Mouse (Mus musculus): Measurements from ENCODE around the gene Foxd1.

Gene Foxd1

DNA sequence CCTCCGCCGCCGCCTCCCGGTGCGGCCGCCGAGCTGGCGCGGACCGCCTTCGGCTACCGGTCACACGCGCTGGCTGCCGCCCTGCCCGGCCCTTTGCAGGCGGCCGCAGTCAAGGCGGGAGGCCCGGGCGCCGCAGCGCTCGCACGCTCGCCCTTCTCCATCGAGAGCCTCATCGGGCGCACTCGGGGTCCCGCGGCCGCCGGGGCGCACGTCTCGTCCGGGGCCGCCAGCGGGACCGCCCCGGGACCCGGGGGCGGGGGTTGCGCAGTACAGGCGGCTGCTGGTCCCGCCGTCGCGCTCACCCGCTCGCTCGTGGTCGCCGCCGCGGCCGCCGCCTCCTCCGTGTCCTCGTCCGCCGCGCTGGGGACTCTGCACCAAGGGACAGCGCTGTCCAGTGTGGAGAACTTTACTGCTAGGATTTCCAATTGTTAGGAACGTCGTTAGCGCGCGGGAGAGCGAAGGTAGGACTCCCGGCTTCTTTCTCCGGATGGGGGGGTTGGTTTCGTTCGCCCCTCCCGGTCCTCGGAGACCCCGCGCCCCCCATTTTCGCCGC lies 1.6 kb downstream of the Foxd1 start:
- DNase-seq (ENCODE audit: low read depth, low spot score), result no peak

- no peak for DNase-seq (ENCODE audit: low read depth, low spot score)
Measured at GRCm38 (mm10) chr13:98356176-98356972, 2.3 kb downstream of the Foxd1 start.

- DNase-seq (ENCODE audit: low read depth, low spot score), result no peak
Measured at GRCm38 (mm10) chr13:98356973-98357425, 3.0 kb downstream of the Foxd1 start.

- no peak for DNase-seq (ENCODE audit: low read depth, low spot score)
Measured at GRCm38 (mm10) chr13:98357433-98358423, 3.7 kb downstream of the Foxd1 start.

DNA sequence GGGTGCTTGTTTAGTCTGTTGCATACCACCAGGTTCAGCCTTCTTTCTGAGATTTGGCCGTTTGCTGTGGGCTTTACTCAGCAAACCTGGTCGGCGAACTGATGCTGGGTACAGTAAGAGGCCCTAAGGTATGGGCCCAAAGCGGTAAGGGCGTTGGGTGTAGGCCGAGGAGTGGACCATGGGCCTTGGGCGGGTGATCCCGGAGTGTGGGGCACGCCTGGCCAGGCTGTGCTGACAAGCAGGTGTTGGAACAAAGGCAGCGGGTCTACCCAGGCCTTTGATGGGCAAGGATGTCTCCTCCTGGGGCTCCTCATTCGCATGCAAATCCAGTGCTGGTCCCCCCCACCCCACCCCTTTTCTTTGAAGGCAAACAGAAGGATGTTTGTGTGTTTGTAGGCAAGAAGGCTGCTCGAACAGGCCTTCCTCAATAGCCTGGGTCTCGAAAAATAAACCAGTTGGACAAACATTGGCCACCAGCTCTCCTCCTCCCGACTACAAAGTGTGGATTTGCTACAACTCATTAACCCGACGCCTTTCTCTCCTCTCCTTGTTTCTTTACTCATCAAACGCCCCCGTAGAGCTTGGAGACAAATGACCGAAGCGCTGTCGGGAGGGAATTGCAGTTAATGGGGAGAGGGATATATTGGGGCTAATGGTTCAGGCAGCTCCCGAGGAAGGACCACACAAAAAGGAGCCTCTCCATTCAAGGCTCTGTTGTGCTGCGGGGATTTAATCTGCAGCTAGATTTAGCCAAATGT lies 4.6 kb downstream of the Foxd1 start:
- DNase-seq (ENCODE audit: low read depth, low spot score), result no peak

- DNase-seq (ENCODE audit: low read depth, low spot score), result no peak
Measured at GRCm38 (mm10) chr13:98359337-98359736, 5.3 kb downstream of the Foxd1 start.

DNA sequence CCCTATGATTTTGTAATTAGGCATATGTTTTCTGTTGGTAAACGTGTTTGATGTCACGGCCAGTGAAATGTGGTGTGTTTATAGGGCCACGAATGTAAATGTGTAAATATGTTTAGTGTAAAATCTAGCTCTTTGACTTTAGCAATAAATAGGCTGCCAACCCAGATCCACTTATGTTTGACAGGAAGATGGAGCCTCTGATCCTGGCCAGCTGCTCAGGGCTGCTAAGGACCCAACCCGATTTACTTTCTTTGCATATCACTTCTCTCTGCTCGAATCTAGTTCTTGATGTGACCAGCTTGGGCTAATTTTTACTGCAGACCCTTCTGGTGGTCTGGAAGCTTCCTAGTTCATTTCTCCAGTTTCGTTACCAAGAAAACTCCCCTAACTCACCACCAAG lies 6.3 kb downstream of the Foxd1 start:
- no peak for DNase-seq (ENCODE audit: low read depth, low spot score)

- DNase-seq (ENCODE audit: low read depth, low spot score), result no peak
Measured at GRCm38 (mm10) chr13:98361161-98361560, 7.1 kb downstream of the Foxd1 start.

GRCm38 (mm10) chr13:98363046-98363445 lies 9.0 kb downstream of the Foxd1 start:
- DNase-seq (ENCODE audit: low read depth, low spot score), result no peak

DNA sequence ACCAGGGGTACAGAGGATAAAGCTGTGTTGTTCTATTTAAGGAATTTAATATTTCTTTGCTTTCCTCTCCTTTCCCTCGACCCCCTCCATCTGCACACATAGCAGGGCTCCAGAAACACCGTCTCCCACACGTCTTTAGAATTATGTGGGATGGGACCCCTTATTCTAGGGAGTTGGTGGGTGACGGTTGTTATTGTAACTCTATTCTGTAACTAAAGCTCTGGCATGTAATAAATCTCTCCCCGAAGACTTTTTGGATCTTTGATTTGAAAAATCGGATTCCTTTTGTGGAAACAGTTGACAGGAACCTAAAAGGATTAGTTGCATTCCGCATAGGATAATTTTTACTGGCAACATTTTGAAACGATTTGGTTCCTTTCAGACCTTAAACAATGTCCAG lies 11.0 kb downstream of the Foxd1 start:
- no peak for DNase-seq (ENCODE audit: low read depth, low spot score)

DNA sequence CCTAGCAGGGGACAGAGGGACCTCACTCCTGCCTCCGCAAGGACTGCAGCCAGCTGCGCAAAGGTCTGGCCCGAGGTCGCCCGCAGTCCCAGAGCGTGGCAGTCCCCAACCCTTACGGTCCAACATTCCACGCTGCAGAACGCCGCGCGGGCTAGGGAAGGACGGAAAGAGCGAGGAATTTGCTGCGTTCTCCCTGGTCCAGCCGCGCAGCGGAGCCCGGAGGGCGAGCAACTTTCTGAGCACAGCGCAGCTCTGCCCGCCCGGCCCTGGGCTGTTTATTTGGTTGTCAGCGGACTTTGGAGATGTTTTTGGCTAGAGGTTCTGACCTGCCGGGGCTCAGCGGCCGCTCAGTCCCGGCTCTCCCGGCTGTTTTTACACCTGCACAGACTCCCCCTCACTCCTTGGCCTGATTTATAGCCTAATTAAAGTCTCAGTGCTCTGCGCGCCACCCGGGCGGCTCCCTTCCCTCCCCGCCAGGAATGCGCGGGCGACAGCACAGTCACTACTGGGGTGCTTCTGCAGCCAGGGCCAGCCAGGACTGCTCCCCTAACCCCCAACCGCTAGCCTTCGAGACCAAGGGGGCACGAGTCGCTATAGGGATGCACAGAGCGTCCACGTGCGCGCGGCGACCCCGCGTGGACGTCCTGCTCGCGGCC lies 11.9 kb downstream of the Foxd1 start:
- DNase-seq (ENCODE audit: low read depth, low spot score), result no peak

DNA sequence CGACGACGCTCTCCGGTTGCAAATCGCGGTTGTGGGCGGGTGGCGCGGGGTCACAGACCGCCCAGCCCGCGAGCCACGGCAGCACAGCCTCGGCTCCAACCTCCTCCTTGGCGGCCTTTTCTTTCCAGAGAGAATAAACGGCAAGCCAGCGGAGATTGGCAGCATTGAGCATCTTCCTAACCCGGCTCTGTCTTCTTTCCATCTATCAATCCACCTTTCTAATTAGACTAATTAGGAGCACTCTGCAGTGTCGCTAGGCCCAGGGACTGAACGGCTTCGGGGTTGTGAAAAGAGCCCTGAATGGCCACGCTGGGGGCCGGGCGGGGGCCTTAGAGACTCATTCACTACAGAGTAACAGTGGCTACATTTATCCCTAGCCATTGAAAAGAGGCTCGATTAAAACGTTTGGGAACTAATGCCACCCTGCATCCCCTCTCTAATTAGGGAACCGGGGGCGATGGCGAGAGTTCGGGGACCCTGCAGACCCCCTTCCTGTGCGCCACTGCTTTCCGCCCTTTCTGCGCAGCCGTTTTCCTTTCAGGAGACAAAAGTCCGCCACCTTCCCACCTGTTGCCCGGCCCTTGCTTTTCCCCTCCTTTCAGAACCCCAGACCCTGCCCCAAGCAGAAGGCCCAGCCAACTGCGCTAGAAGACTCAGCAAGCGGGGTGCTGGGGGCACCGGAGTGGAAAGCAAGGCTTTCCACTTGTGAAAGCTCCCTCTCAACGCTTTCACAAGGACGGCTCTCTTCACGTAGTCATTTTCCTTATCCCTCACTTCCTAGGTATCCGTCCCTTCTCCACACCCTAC lies 12.6 kb downstream of the Foxd1 start:
- no peak for DNase-seq (ENCODE audit: low read depth, low spot score)

DNA sequence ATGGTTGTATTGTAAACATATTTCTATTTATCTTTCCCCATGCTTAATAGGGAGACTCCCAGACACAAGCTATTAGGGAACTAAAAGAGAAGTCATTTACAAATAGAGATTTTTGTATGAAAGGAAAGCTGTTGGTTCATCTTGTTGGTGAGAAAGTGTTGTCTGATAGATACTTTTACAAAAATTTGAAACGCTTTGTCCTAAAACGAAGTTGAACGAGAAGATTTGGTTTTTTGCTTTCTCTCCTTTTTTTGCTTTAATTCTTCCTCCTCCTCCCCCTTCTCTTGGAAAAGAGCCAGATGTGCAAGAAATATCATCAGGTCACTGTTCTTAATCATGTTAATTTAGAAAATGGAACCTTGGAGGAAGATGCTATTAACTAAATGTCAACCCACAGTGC lies 13.6 kb downstream of the Foxd1 start:
- no peak for DNase-seq (ENCODE audit: low read depth, low spot score)

GRCm38 (mm10) chr13:98369046-98369445 lies 15.0 kb downstream of the Foxd1 start:
- no peak for DNase-seq (ENCODE audit: low read depth, low spot score)

- no peak for DNase-seq (ENCODE audit: low read depth, low spot score)
Measured at GRCm38 (mm10) chr13:98374560-98374959, 20.5 kb downstream of the Foxd1 start.

DNA sequence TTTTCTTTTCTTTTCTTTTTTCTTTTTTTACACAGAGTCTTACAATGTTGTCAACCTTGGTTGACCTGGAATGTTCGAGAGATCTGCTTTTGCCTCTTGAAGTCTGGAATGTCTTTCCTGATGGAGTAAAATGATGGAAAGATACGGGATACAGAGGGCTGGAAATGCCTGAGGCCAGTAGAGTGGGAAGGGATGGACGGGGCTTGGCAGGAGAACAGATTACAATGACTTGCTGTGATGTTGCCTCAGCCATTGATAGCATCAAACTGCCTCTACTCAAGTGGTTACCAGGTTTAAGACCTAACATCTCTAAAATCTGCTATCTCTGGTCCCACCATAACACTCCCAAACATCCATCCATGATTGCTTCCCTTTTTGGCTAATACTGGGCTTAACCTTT lies 20.9 kb downstream of the Foxd1 start:
- DNase-seq (ENCODE audit: low read depth, low spot score), result no peak

GRCm38 (mm10) chr13:98377746-98378145 lies 23.7 kb downstream of the Foxd1 start:
- DNase-seq (ENCODE audit: low read depth, low spot score), result no peak

- DNase-seq (ENCODE audit: low read depth, low spot score), result no peak
Measured at GRCm38 (mm10) chr13:98382751-98383150, 28.7 kb downstream of the Foxd1 start.

- no peak for DNase-seq (ENCODE audit: low read depth, low spot score)
Measured at GRCm38 (mm10) chr13:98383911-98384498, 30.0 kb downstream of the Foxd1 start.

GRCm38 (mm10) chr13:98385877-98386276 lies 31.8 kb downstream of the Foxd1 start:
- no peak for DNase-seq (ENCODE audit: low read depth, low spot score)

Measured in retina, adult 2 months (tissue).